Comparison of ENCODE assay signal across 18 mouse cellular contexts in genomic region chr6:49338566-49338965, GRCm38 (mm10). TPM values are rescaled to one million over a fixed set of nuclear protein-coding genes. Genes with fewer than 3 reads are reported as not detected.
A peak's percentile ranks its signal among the peaks of the same experiment; 100 is the strongest.
DNase-seq lines count a peak whose midpoint lies in the region; ATAC-seq and TF ChIP-seq lines count a peak whose summit lies in the region.
"Had no signal": no experiment of that assay in that cellular context is flagged by ENCODE, and none has a peak within 500 bp of the region (broad histone marks: within the 10 kb centered on the region; RNA-seq: fewer than 3 reads in every experiment).

No protein-coding gene starts in this region.

- no peak for ATAC-seq in midbrain, embryonic 14.5 days (ENCODE audit: low FRiP score, low TSS enrichment)
- ATAC-seq in midbrain, embryonic 16.5 days, result no peak
- peak; percentile 38; the same call in 1 of the 2 replicates for ATAC-seq in hindbrain, postnatal 0 days
- ATAC-seq: Patski had no signal

- intact Hi-C loops in left cerebral cortex, postnatal 10 days (cut with DNase I), result no loop called here

- DNase-seq in cerebellum, postnatal 14 days, result peak; percentile 20 to 35
- DNase-seq in cerebellum, adult 11-12 months, result no peak
- DNase-seq in midbrain, embryonic 14.5 days, result peak; percentile 32
- peak; percentile 42 for DNase-seq in hindbrain, postnatal 0 days (ENCODE audit: low spot score)
- DNase-seq in kidney, postnatal 25 days, result no peak
- DNase-seq in left cerebral cortex, postnatal 10 days (ENCODE audit: extremely low spot score in 1 of 2, low spot score in 2 of 2), result no peak
- DNase-seq in B cell, adult 2 months, result no peak
- DNase-seq: cerebellum, adult 9-10 months; gastrocnemius, postnatal 36 days; heart, postnatal 10 days; kidney, adult 9 months; layer of hippocampus, postnatal 36 days had no signal

- no peak overlapping the region for H3K27ac ChIP-seq in midbrain, embryonic 14.5 days (replicated peaks; ENCODE audit: low read depth, low read length)
- no peak overlapping the region for H3K27ac ChIP-seq in midbrain, embryonic 16.5 days (ENCODE audit: low read length)
- no peak overlapping the region for H3K27ac ChIP-seq in hindbrain, postnatal 0 days

- H3K4me2 ChIP-seq in midbrain, embryonic 14.5 days (ENCODE audit: low read length), result no peak overlapping the region
- no peak overlapping the region for H3K4me2 ChIP-seq in midbrain, embryonic 16.5 days (ENCODE audit: low read length)
- H3K4me2 ChIP-seq in hindbrain, postnatal 0 days (ENCODE audit: low read depth, low read length), result no peak overlapping the region

- no peaks in the 10 kb centered on the region for H3K4me1 ChIP-seq in midbrain, embryonic 14.5 days (ENCODE audit: control insufficient read depth, insufficient read depth, low read length)
- no peaks in the 10 kb centered on the region for H3K4me1 ChIP-seq in midbrain, embryonic 16.5 days (ENCODE audit: control insufficient read depth, insufficient read depth, low read length)
- no peaks in the 10 kb centered on the region for H3K4me1 ChIP-seq in hindbrain, postnatal 0 days (ENCODE audit: insufficient read depth, low read length)

- H3K9me3 ChIP-seq in midbrain, embryonic 14.5 days (ENCODE audit: control insufficient read depth, low read length), result no peaks in the 10 kb centered on the region
- H3K9me3 ChIP-seq in midbrain, embryonic 16.5 days (replicated peaks; ENCODE audit: control insufficient read depth, low read length, poor library complexity, severe bottlenecking), result no peaks in the 10 kb centered on the region
- no peaks in the 10 kb centered on the region for H3K9me3 ChIP-seq in hindbrain, postnatal 0 days (ENCODE audit: low read length)

- H3K4me3 ChIP-seq in midbrain, embryonic 14.5 days (replicated peaks; ENCODE audit: low read depth, low read length), result no peak overlapping the region
- H3K4me3 ChIP-seq in midbrain, embryonic 16.5 days (ENCODE audit: low read depth, low read length), result no peak overlapping the region
- H3K4me3 ChIP-seq in hindbrain, postnatal 0 days (ENCODE audit: low read length), result no peak overlapping the region

- H3K27me3 ChIP-seq in midbrain, embryonic 14.5 days (ENCODE audit: control insufficient read depth, insufficient read depth, low read length), result no peaks in the 10 kb centered on the region
- H3K27me3 ChIP-seq in midbrain, embryonic 16.5 days (ENCODE audit: control insufficient read depth, insufficient read depth, low read depth, low read length), result no peaks in the 10 kb centered on the region
- H3K27me3 ChIP-seq in hindbrain, postnatal 0 days (ENCODE audit: insufficient read depth, low read length), result no peaks in the 10 kb centered on the region
- H3K27me3 ChIP-seq: Patski had no signal

- H3K36me3 ChIP-seq in midbrain, embryonic 14.5 days (ENCODE audit: control insufficient read depth, insufficient read depth, low read length), result 0 out of 2 replicates have a peak, but pooled peaks cover 3% of the 10 kb centered on the region
- H3K36me3 ChIP-seq in midbrain, embryonic 16.5 days (ENCODE audit: control insufficient read depth, insufficient read depth, low read length), result 0 out of 2 replicates have a peak, but pooled peaks cover 5% of the 10 kb centered on the region
- no peaks in the 10 kb centered on the region for H3K36me3 ChIP-seq in hindbrain, postnatal 0 days (ENCODE audit: insufficient read depth, low read length)

- no peak for TF ChIP-seq CTCF in hindbrain, postnatal 0 days (IDR thresholded peaks at IDR 0.05; ENCODE audit: low read depth)

- no peak overlapping the region for H3K9ac ChIP-seq in midbrain, embryonic 14.5 days (replicated peaks; ENCODE audit: low read length)
- H3K9ac ChIP-seq in midbrain, embryonic 16.5 days (ENCODE audit: low read depth, low read length), result no peak overlapping the region
- H3K9ac ChIP-seq in hindbrain, postnatal 0 days (replicated peaks; ENCODE audit: low read length), result no peak overlapping the region

- 15% methylated on average over 9 of the region's 9 CpGs for WGBS in midbrain, embryonic 14.5 days
- WGBS in midbrain, embryonic 16.5 days, result 18% methylated on average over 9 of the region's 9 CpGs
- WGBS in hindbrain, postnatal 0 days, result 20% methylated on average over 9 of the region's 9 CpGs

RNA-seq across cellular contexts. Expression of gene Ccdc126, which starts 19.5 kb away (rescaled TPM):
- polyA plus RNA-seq in midbrain, embryonic 14.5 days (2014; fragmentation: Nextera tagmentation; extraction: Ambion mirVana), result 10.1 and 11.0 TPM in 2 replicates
- polyA plus RNA-seq in midbrain, embryonic 16.5 days (2015; fragmentation: Nextera tagmentation; extraction: Ambion mirVana), result 10.5 and 11.5 TPM in 2 replicates
- 7.0 and 8.6 TPM in 2 replicates for total RNA-seq in hindbrain, postnatal 0 days (2014; rRNA removed)
- 7.1 and 8.4 TPM in 2 replicates for polyA plus RNA-seq in hindbrain, postnatal 0 days (2015; fragmentation: Nextera tagmentation; extraction: Ambion mirVana)
- 1 to 10 TPM; 6.8 to 7.1 TPM for total RNA-seq in left cerebral cortex, postnatal 10 days (2021)

RNA-seq across cellular contexts. Expression of gene Fam221a, which starts 29.0 kb away (rescaled TPM):
- 2.6 and 3.4 TPM in 2 replicates for polyA plus RNA-seq in midbrain, embryonic 14.5 days (2014; fragmentation: Nextera tagmentation; extraction: Ambion mirVana)
- polyA plus RNA-seq in midbrain, embryonic 16.5 days (2015; fragmentation: Nextera tagmentation; extraction: Ambion mirVana), result 4.3 and 5.9 TPM in 2 replicates
- total RNA-seq in hindbrain, postnatal 0 days (2014; rRNA removed), result 1.5 and 2.0 TPM in 2 replicates
- polyA plus RNA-seq in hindbrain, postnatal 0 days (2015; fragmentation: Nextera tagmentation; extraction: Ambion mirVana), result 5.1 and 5.2 TPM in 2 replicates
- total RNA-seq in left cerebral cortex, postnatal 10 days (2021), result 1 to 10 TPM; 1.1 to 2.3 TPM

RNA-seq across cellular contexts. Expression of gene Stk31, which starts 56.8 kb away (rescaled TPM):
- not detected in 2 replicates for polyA plus RNA-seq in midbrain, embryonic 14.5 days (2014; fragmentation: Nextera tagmentation; extraction: Ambion mirVana)
- 0.11 and 0.20 TPM in 2 replicates for polyA plus RNA-seq in midbrain, embryonic 16.5 days (2015; fragmentation: Nextera tagmentation; extraction: Ambion mirVana)
- 0.72 and 0.94 TPM in 2 replicates for total RNA-seq in hindbrain, postnatal 0 days (2014; rRNA removed)
- 0.13 TPM in 1 of 2 replicates, not detected in the other for polyA plus RNA-seq in hindbrain, postnatal 0 days (2015; fragmentation: Nextera tagmentation; extraction: Ambion mirVana)
- 1 to 10 TPM in 1 of 2 experiments, under 1 TPM in 1; 0.77 to 1.2 TPM for total RNA-seq in left cerebral cortex, postnatal 10 days (2021)
- total RNA-seq: megakaryocyte-erythroid progenitor cell, adult 5-6 weeks had no signal
- polyA plus RNA-seq: liver, embryonic 16.5 days; Patski; stomach, embryonic 14.5 days; urinary bladder, adult 2 months had no signal

Comparison
In these comparisons a context has a peak if more than half of its experiments do, and no peak if none do; other contexts are left out.
1. DNase-seq: peak in cerebellum, postnatal 14 days (2 of 2), midbrain, embryonic 14.5 days (single experiment) and hindbrain, postnatal 0 days (single experiment); none in cerebellum, adult 11-12 months (single experiment), kidney, postnatal 25 days (0 of 2), left cerebral cortex, postnatal 10 days (0 of 2) and B cell, adult 2 months (0 of 2).